Mouse (Mus musculus) stomach, embryonic 14.5 days (tissue): ENCODE data around the gene Tmem120b. TPM values are rescaled to one million over a fixed set of nuclear protein-coding genes. Genes with fewer than 3 reads are reported as not detected.
"Not testable (repeated sequence)": the region's sequence is repeated elsewhere in the genome, so short reads cannot be mapped to it uniquely, and the experiment has no call there.

Experiments used
- ATAC-seq: fragments of 200-750 bp; cut with Nextera tagmentation; 2 replicates; pipeline ENCODE4 v1.8.0; 2017; ENCODE audit warnings: low read depth, moderate TSS enrichment; ENCODE audit not compliant: insufficient number of reproducible peaks, insufficient read depth, low FRiP score
- H3K27ac ChIP-seq: fragments of 300-500 bp; sonication (generic); 2 replicates; pipeline ENCODE4 v1.5.1; 2014; ENCODE audit warnings: mild to moderate bottlenecking, low read length, moderate library complexity, mixed read lengths
- H3K27me3 ChIP-seq: fragments of 300-500 bp; sonication (generic); 2 replicates; pipeline ENCODE4 v1.6.1; 2014; ENCODE audit warnings: low read length, control low read depth, mixed read lengths; ENCODE audit not compliant: control insufficient read depth, insufficient read depth
- H3K36me3 ChIP-seq: fragments of 300-500 bp; sonication (generic); 2 replicates; pipeline ENCODE4 v1.6.1; 2014; ENCODE audit warnings: mild to moderate bottlenecking, control low read depth, low read length, moderate library complexity, mixed read lengths; ENCODE audit not compliant: control insufficient read depth, insufficient read depth
- H3K4me1 ChIP-seq: fragments of 300-500 bp; sonication (generic); 2 replicates; pipeline ENCODE4 v1.6.1; 2014; ENCODE audit warnings: low read length, control low read depth, mixed read lengths; ENCODE audit not compliant: control insufficient read depth, insufficient read depth
- H3K4me2 ChIP-seq: fragments of 300-500 bp; sonication (generic); replicated peaks from 2 replicates; pipeline ENCODE4 v1.6.1; 2014; ENCODE audit warnings: low read depth, low read length, control low read depth
- H3K4me3 ChIP-seq: fragments of 300-500 bp; sonication (generic); 2 replicates; pipeline ENCODE4 v1.5.1; 2014; ENCODE audit warnings: low read depth, low read length, control low read depth
- H3K9ac ChIP-seq: fragments of 300-500 bp; sonication (generic); replicated peaks from 2 replicates; pipeline ENCODE4 v1.6.1; 2014; ENCODE audit warnings: low read depth, mild to moderate bottlenecking, control low read depth, low read length, moderate library complexity, mixed read lengths
- H3K9me3 ChIP-seq: fragments of 300-500 bp; sonication (generic); 2 replicates; pipeline ENCODE4 v1.6.1; 2016; ENCODE audit warnings: low read depth, low read length, control low read depth; ENCODE audit not compliant: control insufficient read depth
- WGBS: fragments of 180-500 bp; shearing (Covaris S2); extraction: QIAGEN DNeasy Blood & Tissue Kit; methylation state at CpG from one replicate; pipeline ENCODE4 v1.1.7; 2014; 5-methylcytosine and 5-hydroxymethylcytosine counted together
- polyA plus RNA-seq: library from polyadenylated mRNA; unstranded; fragments of >200 nt; fragmentation: Nextera tagmentation; extraction: Ambion mirVana; gene quantifications from 2 replicates; pipeline ENCODE4 v1.2.1, GENCODE M21; 2014

Gene Tmem120b
- polyA plus RNA-seq, 1 experiment from 2014 or later = 9.3 TPM

- Histone ChIP-seq H3K27ac (peak overlapping the region; percentile 44; the same call in 1 of the 2 replicates), H3K9me3 (no peaks in the 10 kb centered on the region), H3K36me3 (no peaks in the 10 kb centered on the region), H3K4me2 (peak overlapping the region; percentile 37), H3K9ac (peak overlapping the region; percentile 4; the same call in 1 of the 2 replicates), H3K4me1 (0 out of 2 replicates have a peak, but pooled peaks cover 9% of the 10 kb centered on the region), H3K4me3 (peak overlapping the region; percentile 21), H3K27me3 (no peaks in the 10 kb centered on the region)
- no peak for ATAC-seq
- 37% methylated on average over 16 of the region's 16 CpGs for WGBS
These were observed 9.7 kb upstream of the Tmem120b start for GRCm38 (mm10) chr5:123058251-123059102.

GRCm38 (mm10) chr5:123059757-123060520 is 8.3 kb upstream of the Tmem120b start:
- H3K9ac ChIP-seq = no peak overlapping the region
- no peak for ATAC-seq
- 13% methylated on average over 14 of the region's 14 CpGs for WGBS

GRCm38 (mm10) chr5:123060706-123061401 is 7.4 kb upstream of the Tmem120b start:
- H3K36me3 ChIP-seq = no peaks in the 10 kb centered on the region
- H3K4me1 ChIP-seq = 0 out of 2 replicates have a peak, but pooled peaks cover 9% of the 10 kb centered on the region
- no peak overlapping the region for H3K4me2 ChIP-seq
- no peak for ATAC-seq
- no peaks in the 10 kb centered on the region for H3K27me3 ChIP-seq
- no peak overlapping the region for H3K9ac ChIP-seq
- 51% methylated on average over 9 of the region's 9 CpGs for WGBS
- H3K9me3 ChIP-seq = no peaks in the 10 kb centered on the region
- peak overlapping the region; percentile 71 for H3K27ac ChIP-seq
- no peak overlapping the region for H3K4me3 ChIP-seq

More at GRCm38 (mm10) chr5:123059757-123060520, 8.3 kb upstream of the Tmem120b start:
- Histone ChIP-seq H3K9me3 (no peaks in the 10 kb centered on the region), H3K27me3 (no peaks in the 10 kb centered on the region), H3K4me2 (0 out of 2 replicates have a peak overlapping the region, but pooled peaks have one; percentile 14), H3K36me3 (no peaks in the 10 kb centered on the region), H3K4me3 (no peak overlapping the region), H3K27ac (peak overlapping the region; percentile 71), H3K4me1 (0 out of 2 replicates have a peak, but pooled peaks cover 9% of the 10 kb centered on the region)

GRCm38 (mm10) chr5:123061402-123061749 is 6.8 kb upstream of the Tmem120b start:
- H3K9me3 ChIP-seq, H3K4me3 ChIP-seq, H3K9ac ChIP-seq, H3K36me3 ChIP-seq, H3K27me3 ChIP-seq, H3K4me1 ChIP-seq, H3K27ac ChIP-seq, ATAC-seq, H3K4me2 ChIP-seq: not testable (repeated sequence)
- 76% methylated on average over 5 of the region's 6 CpGs for WGBS

- H3K4me3 ChIP-seq = no peak overlapping the region
- no peak for ATAC-seq
- H3K4me2 ChIP-seq = no peak overlapping the region
- H3K27ac ChIP-seq = no peak overlapping the region
- H3K36me3 ChIP-seq = no peaks in the 10 kb centered on the region
- H3K27me3 ChIP-seq = no peaks in the 10 kb centered on the region
- WGBS = 88% methylated on average over 3 of the region's 3 CpGs
- no peak overlapping the region for H3K9ac ChIP-seq
- 0 out of 2 replicates have a peak, but pooled peaks cover 9% of the 10 kb centered on the region for H3K4me1 ChIP-seq
- no peaks in the 10 kb centered on the region for H3K9me3 ChIP-seq
These were observed 5.1 kb upstream of the Tmem120b start for GRCm38 (mm10) chr5:123063141-123063540.

GRCm38 (mm10) chr5:123064207-123064606 is 4.0 kb upstream of the Tmem120b start:
- 28% methylated on average over 6 of the region's 6 CpGs for WGBS
- no peaks in the 10 kb centered on the region for H3K27me3 ChIP-seq
- H3K9me3 ChIP-seq = no peaks in the 10 kb centered on the region
- H3K4me3 ChIP-seq = no peak overlapping the region
- H3K27ac ChIP-seq = no peak overlapping the region
- no peaks in the 10 kb centered on the region for H3K36me3 ChIP-seq
- H3K4me1 ChIP-seq = 0 out of 2 replicates have a peak, but pooled peaks cover 6% of the 10 kb centered on the region
- ATAC-seq = no peak
- no peak overlapping the region for H3K9ac ChIP-seq
- no peak overlapping the region for H3K4me2 ChIP-seq

- Histone ChIP-seq H3K27ac (no peak overlapping the region), H3K36me3 (no peaks in the 10 kb centered on the region), H3K4me1 (no peaks in the 10 kb centered on the region), H3K27me3 (no peaks in the 10 kb centered on the region), H3K4me2 (no peak overlapping the region), H3K4me3 (no peak overlapping the region), H3K9ac (no peak overlapping the region), H3K9me3 (no peaks in the 10 kb centered on the region)
- WGBS = 14% methylated on average over 6 of the region's 6 CpGs
- ATAC-seq = peak; percentile 33; the same call in 1 of the 2 replicates
These were observed 720 bp upstream of the Tmem120b start for GRCm38 (mm10) chr5:123067395-123067995.

GRCm38 (mm10) chr5:123068714-123069113 is 499 bp downstream of the Tmem120b start:
- Histone ChIP-seq H3K4me1 (no peaks in the 10 kb centered on the region), H3K9me3 (no peaks in the 10 kb centered on the region), H3K4me3 (no peak overlapping the region), H3K9ac (no peak overlapping the region), H3K4me2 (no peak overlapping the region), H3K36me3 (no peaks in the 10 kb centered on the region), H3K27me3 (no peaks in the 10 kb centered on the region), H3K27ac (no peak overlapping the region)
- WGBS = 95% methylated on average over 2 of the region's 2 CpGs
- ATAC-seq = no peak
